Mouse (Mus musculus): ENCODE measurements at regions not wholly inside any gene's neighbourhood (a gene's known extent, or its start where the extent isn't known, plus 50 kb on each side); places are given as distances from the start of the nearest gene placed in this dataset.
A peak's percentile ranks its signal among the peaks of the same experiment; 100 is the strongest.

- peak; percentile 26 for DNase-seq
- H3K27me3 ChIP-seq (ENCODE audit: control insufficient read depth, insufficient read depth, low read length): no peaks in the 10 kb centered on the region
- WGBS: 27% methylated on average over 2 of the region's 2 CpGs
- no peak overlapping the region for H3K27ac ChIP-seq (ENCODE audit: control insufficient read depth, insufficient read depth, low read length)
- TF ChIP-seq POLR2A (IDR thresholded peaks at IDR 0.05; ENCODE audit: control insufficient read depth, extremely low read depth, insufficient read depth, low read length, poor library complexity) (no peak), CTCF (IDR thresholded peaks at IDR 0.05; ENCODE audit: borderline replicate concordance, control insufficient read depth, extremely low read depth, insufficient read depth, low read length, poor library complexity) (no peak)
- no peak overlapping the region for H3K4me3 ChIP-seq (ENCODE audit: control insufficient read depth, insufficient read depth, low read length)
- H3K36me3 ChIP-seq (ENCODE audit: control insufficient read depth, insufficient read depth, low read length): no peaks in the 10 kb centered on the region
- H3K4me1 ChIP-seq (replicated peaks; ENCODE audit: control insufficient read depth, insufficient read depth, low read length): no peaks in the 10 kb centered on the region
Measured at GRCm38 (mm10) chr16:50664240-50664639, 73.3 kb upstream of the Ccdc54 start.
